Comparison of ENCODE assay signal across 10 mouse cellular contexts in the genomic region with DNA sequence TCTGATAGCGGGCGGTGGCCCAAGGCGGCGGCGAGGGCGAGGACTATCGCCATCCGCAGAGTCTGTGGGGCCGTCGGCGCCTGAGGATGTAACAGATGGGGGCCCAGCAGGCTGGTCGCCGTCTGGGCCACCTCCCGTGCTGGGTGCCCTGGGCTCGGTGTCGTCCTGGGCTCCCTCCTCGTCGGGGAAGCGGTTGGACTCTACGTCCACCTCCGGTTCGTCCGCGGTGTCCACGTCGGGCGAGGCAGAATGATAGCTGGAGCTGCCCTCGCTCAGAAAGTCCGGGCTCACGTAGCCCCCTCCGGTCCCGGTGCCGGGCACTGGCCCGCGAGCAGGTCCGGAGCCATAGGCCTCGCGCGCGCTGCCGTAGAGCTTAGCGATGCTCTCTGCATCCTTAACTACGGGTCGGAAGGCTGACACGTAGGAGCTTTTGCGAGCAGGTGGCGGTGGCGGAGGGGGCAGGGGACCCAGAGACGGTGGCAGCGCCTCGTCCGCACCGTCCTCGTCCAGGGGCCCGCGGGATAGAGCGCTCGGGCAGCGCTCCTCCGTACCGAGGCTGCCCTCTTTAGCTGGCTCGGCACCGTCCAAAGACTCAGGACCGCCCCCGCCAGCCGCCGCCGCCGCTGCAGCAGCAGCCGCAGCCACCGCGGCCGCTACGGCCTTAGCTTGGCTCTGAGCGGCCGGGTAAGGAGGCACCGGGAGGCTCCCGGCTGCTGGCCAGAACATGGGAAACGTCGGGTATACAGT. TPM values are rescaled to one million over a fixed set of nuclear protein-coding genes. Genes with fewer than 3 reads are reported as not detected.
DNase-seq lines count a peak whose midpoint lies in the region; ATAC-seq lines count a peak whose summit lies in the region.
"Had no signal": no experiment of that assay in that cellular context is flagged by ENCODE, and none has a peak within 500 bp of the region (broad histone marks: within the 10 kb centered on the region; RNA-seq: fewer than 3 reads in every experiment).

No protein-coding gene starts in this region.

- H3K27ac ChIP-seq in lung, embryonic 16.5 days (ENCODE audit: low read length), result no peak overlapping the region
- no peak overlapping the region for H3K27ac ChIP-seq in forebrain, embryonic 16.5 days (ENCODE audit: low read length)
- H3K27ac ChIP-seq in limb, embryonic 13.5 days, result no peak overlapping the region
- no peak overlapping the region for H3K27ac ChIP-seq in stomach, embryonic 14.5 days (ENCODE audit: low read length)
- H3K27ac ChIP-seq: liver, embryonic 14.5 days had no signal

- H3K4me1 ChIP-seq in lung, embryonic 16.5 days (replicated peaks; ENCODE audit: control insufficient read depth, insufficient read depth, low read length), result peaks cover 35% of the 10 kb centered on the region
- peaks cover 40% of the 10 kb centered on the region for H3K4me1 ChIP-seq in forebrain, embryonic 16.5 days (replicated peaks; ENCODE audit: control insufficient read depth, insufficient read depth, low read length)
- peaks cover 72% of the 10 kb centered on the region for H3K4me1 ChIP-seq in limb, embryonic 13.5 days
- H3K4me1 ChIP-seq in stomach, embryonic 14.5 days (ENCODE audit: control insufficient read depth, insufficient read depth, low read length), result peaks cover 27% of the 10 kb centered on the region; the same call in 1 of the 2 replicates

- DNase-seq in lung, postnatal 36 days, result no peak
- no peak for DNase-seq in spleen, adult 12 weeks (ENCODE audit: low spot score)
- DNase-seq in spleen, postnatal 14 days (ENCODE audit: low spot score in 2 of 2), result no peak
- no peak for DNase-seq in spleen, postnatal 36 days (ENCODE audit: low spot score in 2 of 2)
- DNase-seq: spleen, adult 18-20 months had no signal

- no peak overlapping the region; the same call in 1 of the 2 replicates for H3K4me2 ChIP-seq in lung, embryonic 16.5 days (ENCODE audit: low read depth, low read length)
- H3K4me2 ChIP-seq in forebrain, embryonic 16.5 days (ENCODE audit: low read length), result no peak overlapping the region
- H3K4me2 ChIP-seq in limb, embryonic 13.5 days (replicated peaks), result peak overlapping the region; percentile 49
- H3K4me2 ChIP-seq in stomach, embryonic 14.5 days (replicated peaks; ENCODE audit: low read depth, low read length), result 0 out of 2 replicates have a peak overlapping the region, but pooled peaks have one; percentile 5

- peak overlapping the region; percentile 37 for H3K4me3 ChIP-seq in lung, embryonic 16.5 days (ENCODE audit: low read length)
- H3K4me3 ChIP-seq in forebrain, embryonic 16.5 days (replicated peaks; ENCODE audit: low read length), result 0 out of 2 replicates have a peak overlapping the region, but pooled peaks have one; percentile 3
- peak overlapping the region; percentile 33 for H3K4me3 ChIP-seq in limb, embryonic 13.5 days
- H3K4me3 ChIP-seq in stomach, embryonic 14.5 days (ENCODE audit: low read depth, low read length), result peak overlapping the region; percentile 15; the same call in 1 of the 2 replicates

- WGBS in lung, embryonic 16.5 days, result 1% methylated on average over 80 of the region's 80 CpGs
- WGBS in forebrain, embryonic 16.5 days, result under 1% methylated on average over 77 of the region's 80 CpGs
- WGBS in limb, embryonic 13.5 days, result under 1% methylated on average over 64 of the region's 80 CpGs
- WGBS in stomach, embryonic 14.5 days, result 1% methylated on average over 80 of the region's 80 CpGs

- no peaks in the 10 kb centered on the region for H3K36me3 ChIP-seq in lung, embryonic 16.5 days (ENCODE audit: control insufficient read depth, insufficient read depth, low read length)
- no peaks in the 10 kb centered on the region for H3K36me3 ChIP-seq in forebrain, embryonic 16.5 days (ENCODE audit: control insufficient read depth, insufficient read depth)
- H3K36me3 ChIP-seq in limb, embryonic 13.5 days, result no peaks in the 10 kb centered on the region
- H3K36me3 ChIP-seq in stomach, embryonic 14.5 days (ENCODE audit: control insufficient read depth, insufficient read depth, low read length), result no peaks in the 10 kb centered on the region

- H3K9ac ChIP-seq in lung, embryonic 16.5 days (ENCODE audit: low read length), result no peak overlapping the region
- no peak overlapping the region for H3K9ac ChIP-seq in forebrain, embryonic 16.5 days (replicated peaks; ENCODE audit: low read depth, low read length)
- H3K9ac ChIP-seq in limb, embryonic 13.5 days, result no peak overlapping the region; the same call in 1 of the 2 replicates
- no peak overlapping the region for H3K9ac ChIP-seq in stomach, embryonic 14.5 days (replicated peaks; ENCODE audit: low read depth, low read length)
- H3K9ac ChIP-seq: liver, embryonic 14.5 days had no signal

- no peaks in the 10 kb centered on the region for H3K9me3 ChIP-seq in lung, embryonic 16.5 days (ENCODE audit: control insufficient read depth, low read length)
- H3K9me3 ChIP-seq in forebrain, embryonic 16.5 days (ENCODE audit: control insufficient read depth, low read length), result no peaks in the 10 kb centered on the region
- no peaks in the 10 kb centered on the region for H3K9me3 ChIP-seq in limb, embryonic 13.5 days
- no peaks in the 10 kb centered on the region for H3K9me3 ChIP-seq in stomach, embryonic 14.5 days (ENCODE audit: control insufficient read depth, low read depth, low read length)

- H3K27me3 ChIP-seq in lung, embryonic 16.5 days (ENCODE audit: control insufficient read depth, insufficient read depth, low read depth, low read length), result peaks cover 99% of the 10 kb centered on the region
- peaks cover 81% of the 10 kb centered on the region for H3K27me3 ChIP-seq in forebrain, embryonic 16.5 days (replicated peaks; ENCODE audit: control insufficient read depth, insufficient read depth, low read length)
- H3K27me3 ChIP-seq in limb, embryonic 13.5 days, result peaks cover 100% of the 10 kb centered on the region
- H3K27me3 ChIP-seq in stomach, embryonic 14.5 days (ENCODE audit: control insufficient read depth, insufficient read depth, low read length), result peaks cover 89% of the 10 kb centered on the region

- ATAC-seq in lung, embryonic 16.5 days (ENCODE audit: low read depth), result no peak
- ATAC-seq in forebrain, embryonic 16.5 days, result no peak
- no peak for ATAC-seq in limb, embryonic 13.5 days (ENCODE audit: low FRiP score, low read depth)
- no peak for ATAC-seq in stomach, embryonic 14.5 days (ENCODE audit: insufficient number of reproducible peaks, insufficient read depth, low FRiP score, low read depth)

RNA-seq across cellular contexts. Expression of a gene that starts 4.1 kb away (rescaled TPM):
- polyA plus RNA-seq in lung, embryonic 16.5 days (2015; fragmentation: Nextera tagmentation; extraction: Ambion mirVana), result 0.09 TPM in 1 of 2 replicates, not detected in the other
- polyA plus RNA-seq in forebrain, embryonic 16.5 days (2015; fragmentation: Nextera tagmentation; extraction: Ambion mirVana), result 0.24 and 0.32 TPM in 2 replicates
- 0.06 TPM in 1 of 2 replicates, not detected in the other for polyA plus RNA-seq in limb, embryonic 13.5 days (2015; fragmentation: Nextera tagmentation; extraction: Ambion mirVana)
- not detected in 2 replicates for polyA plus RNA-seq in stomach, embryonic 14.5 days (2014; fragmentation: Nextera tagmentation; extraction: Ambion mirVana)

Comparison
In these comparisons a context has a peak if more than half of its experiments do, and no peak if none do; other contexts are left out.
1. H3K4me2 ChIP-seq: peak in limb, embryonic 13.5 days (single experiment) and stomach, embryonic 14.5 days (single experiment); none in lung, embryonic 16.5 days (single experiment) and forebrain, embryonic 16.5 days (single experiment).
2. Peak in every context shown above with its lines, with median percentiles within 50 percentile points of each other: H3K4me3 ChIP-seq.